Mouse (Mus musculus) brain, embryonic 14.5 days (tissue): ENCODE measurements around the gene Fabp1. TPM values are rescaled to one million over a fixed set of nuclear protein-coding genes. Genes with fewer than 3 reads are reported as not detected.

Experiments used
- DNase-seq: peaks from one replicate; pipeline ENCODE4 v3.0.0-alpha.2; 2011; ENCODE audit warnings: low read depth
- CTCF ChIP-seq: fragments of 200-500 bp; IDR thresholded peaks from 2 replicates; pipeline ENCODE4 v1.5.1; 2012; ENCODE audit warnings: inconsistent platforms, mild to moderate bottlenecking, moderate library complexity, borderline replicate concordance; ENCODE audit not compliant: insufficient read depth, insufficient read length; ENCODE audit errors: extremely low read depth
- POLR2A ChIP-seq: fragments of 200-500 bp; IDR thresholded peaks from 2 replicates; pipeline ENCODE4 v1.6.1; 2012; ENCODE audit warnings: mild to moderate bottlenecking, inconsistent platforms, borderline replicate concordance; ENCODE audit not compliant: poor library complexity, insufficient read depth, insufficient read length, severe bottlenecking; ENCODE audit errors: extremely low read depth
- polyA plus RNA-seq: library from polyadenylated mRNA; depleted of rRNA; stranded (reverse); fragments of >200 nt; gene quantifications from 2 replicates; pipeline ENCODE4 v1.2.3, GENCODE M21; 2012

Fabp1 gene
- polyA plus RNA-seq, 1 experiment = not detected

DNA sequence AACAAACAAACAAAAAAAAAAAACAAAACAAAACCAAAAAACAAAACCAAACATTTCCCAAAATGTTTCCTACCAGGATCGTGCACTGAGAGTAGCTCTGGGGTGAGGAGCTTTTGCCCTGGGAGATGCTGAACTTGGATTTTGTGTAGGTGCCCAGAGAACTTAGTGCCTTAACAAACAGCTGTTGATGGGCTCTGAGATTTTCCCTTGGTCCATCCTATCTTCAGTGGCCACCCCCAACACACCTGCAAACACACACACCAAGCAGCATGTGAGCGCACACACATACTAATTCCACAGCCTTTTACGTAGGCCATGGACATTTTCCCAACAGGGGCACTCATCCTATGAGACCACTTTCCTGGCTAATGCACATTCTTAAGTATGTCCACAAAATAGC lies 12.8 kb downstream of the Fabp1 start:
- TF ChIP-seq CTCF (no peak), POLR2A (no peak)
- DNase-seq = no peak

DNA sequence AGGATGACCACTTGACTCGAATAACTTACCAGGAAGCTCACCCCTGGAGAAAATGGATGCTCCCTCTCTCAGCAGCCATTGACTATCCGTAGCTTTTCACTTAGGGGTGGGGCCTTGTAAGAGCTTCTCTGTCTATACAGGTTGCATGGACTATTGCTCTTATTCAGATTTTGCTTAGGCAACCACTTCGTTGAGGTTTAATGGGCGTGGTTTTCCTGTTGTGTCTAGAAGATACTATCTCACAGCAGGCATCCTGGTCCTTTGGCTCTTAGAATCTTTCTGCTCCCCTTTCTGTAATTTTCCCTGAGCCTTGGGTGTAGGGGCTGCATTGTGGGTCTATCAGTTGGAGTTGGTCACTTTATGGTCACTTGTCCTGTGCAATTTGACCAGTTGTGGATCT lies 21.9 kb downstream of the Fabp1 start:
- TF ChIP-seq CTCF (no peak), POLR2A (no peak)

DNA sequence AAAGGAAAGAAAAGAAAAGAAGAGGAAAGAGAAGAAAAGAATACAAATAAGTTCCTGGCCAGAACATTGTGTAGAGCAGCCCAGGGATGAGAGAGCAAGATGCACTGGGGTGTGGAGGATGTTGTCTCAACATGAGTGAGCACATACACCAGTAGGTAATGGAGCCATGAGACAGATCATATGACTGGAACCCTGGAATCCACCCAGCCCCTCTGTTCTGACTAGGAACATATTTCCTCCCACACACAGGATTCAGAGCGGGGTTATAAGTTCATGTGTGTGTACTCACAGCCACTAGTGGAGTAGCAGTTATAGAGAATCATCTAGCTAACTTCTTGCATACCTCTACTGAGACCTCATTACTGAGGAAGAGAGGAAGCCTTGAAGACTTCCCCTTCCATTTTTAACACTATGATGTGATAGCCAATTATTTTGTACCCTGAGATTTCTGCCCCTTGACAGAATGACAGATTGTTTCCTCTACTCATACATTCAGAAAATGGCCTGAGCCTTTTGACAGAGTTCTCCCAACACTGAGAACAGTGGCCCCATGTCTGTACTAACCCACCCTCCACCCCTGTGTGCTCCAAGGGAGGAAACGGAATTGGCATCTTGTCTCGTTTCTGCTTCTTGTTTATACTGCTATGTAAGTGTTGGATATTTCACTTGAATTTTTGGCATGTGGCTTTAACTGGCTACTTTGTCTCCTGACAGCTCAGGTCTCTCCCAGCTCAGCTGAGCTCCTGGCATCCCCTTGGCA lies 24.7 kb downstream of the Fabp1 start:
- DNase-seq = no peak
- no peak for TF ChIP-seq POLR2A
- no peak for TF ChIP-seq CTCF

More for the DNA sequence above, 21.9 kb downstream of the Fabp1 start:
- DNase-seq = no peak

DNA sequence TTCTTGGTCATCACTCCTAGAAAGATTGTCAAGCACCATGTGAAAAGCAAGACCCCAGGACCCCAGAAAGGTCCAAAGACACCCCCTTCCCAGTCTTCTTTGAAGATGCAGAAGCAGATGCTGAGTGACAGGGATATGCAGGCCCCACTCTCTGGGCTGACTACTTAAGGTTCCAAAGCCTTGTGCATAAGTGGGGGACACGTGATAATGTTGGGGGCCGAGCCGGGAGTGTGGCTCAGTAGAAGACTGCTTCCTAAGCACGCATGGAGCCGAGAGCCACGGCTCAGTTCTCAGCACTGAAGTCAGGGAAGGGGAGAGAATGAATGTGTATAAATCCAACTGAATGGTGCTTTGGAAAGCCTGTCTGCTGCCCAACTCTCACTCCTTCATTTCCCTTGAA lies 26.9 kb downstream of the Fabp1 start:
- TF ChIP-seq CTCF = no peak
- no peak for TF ChIP-seq POLR2A
- peak; percentile 11 for DNase-seq

GRCm38 (mm10) chr6:71227157-71227770 lies 27.6 kb downstream of the Fabp1 start:
- TF ChIP-seq CTCF (no peak), POLR2A (no peak)
- DNase-seq = peak; percentile 9

- TF ChIP-seq POLR2A = no peak
- no peak for TF ChIP-seq CTCF
- DNase-seq = no peak
Observed at GRCm38 (mm10) chr6:71235121-71235520, 35.5 kb downstream of the Fabp1 start.

DNA sequence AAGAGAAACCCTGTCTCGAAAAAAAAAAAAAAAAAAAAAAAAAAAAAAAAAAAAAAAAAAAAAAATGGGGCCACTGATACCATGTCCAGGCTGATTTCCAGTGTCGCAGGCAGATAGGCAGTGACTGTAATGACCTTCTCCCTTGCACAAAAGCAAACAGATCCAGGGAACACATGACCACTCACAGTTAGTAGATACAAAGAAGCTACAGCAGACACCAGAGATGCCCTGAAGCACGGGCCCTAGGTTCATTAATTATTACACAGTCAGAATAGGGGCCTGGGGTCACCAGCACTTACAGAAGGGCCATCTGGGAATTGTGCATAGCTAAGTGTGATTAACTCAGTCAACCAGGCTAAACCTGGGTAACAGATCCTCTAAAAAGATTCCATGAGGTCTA lies 36.3 kb downstream of the Fabp1 start:
- TF ChIP-seq POLR2A = no peak
- no peak for TF ChIP-seq CTCF
- no peak for DNase-seq

DNA sequence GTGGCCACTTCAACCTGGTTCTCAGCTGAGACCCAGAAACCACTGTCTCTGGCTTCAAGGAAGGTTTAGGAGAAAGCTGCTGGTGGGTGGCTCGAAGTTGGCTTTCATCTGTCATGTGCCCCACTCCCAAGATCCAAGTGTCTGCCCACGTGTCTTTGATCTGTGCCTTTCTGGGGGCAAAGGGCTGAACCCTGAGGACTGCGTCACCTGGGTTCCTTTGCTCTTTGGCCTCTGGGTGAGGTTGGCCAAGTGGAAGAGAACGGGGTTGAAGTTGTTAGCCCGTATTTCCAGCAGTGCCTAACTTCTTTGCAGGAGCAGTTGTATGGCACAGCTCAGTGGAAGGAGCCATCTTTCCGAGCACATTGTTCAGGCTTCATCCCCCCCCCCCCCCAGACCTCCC lies 36.9 kb downstream of the Fabp1 start:
- DNase-seq = no peak

GRCm38 (mm10) chr6:71237031-71237431 lies 37.4 kb downstream of the Fabp1 start:
- DNase-seq = no peak
- no peak for TF ChIP-seq CTCF
- TF ChIP-seq POLR2A = no peak

More for the DNA sequence above, 36.9 kb downstream of the Fabp1 start:
- no peak for TF ChIP-seq POLR2A
- no peak for TF ChIP-seq CTCF

DNA sequence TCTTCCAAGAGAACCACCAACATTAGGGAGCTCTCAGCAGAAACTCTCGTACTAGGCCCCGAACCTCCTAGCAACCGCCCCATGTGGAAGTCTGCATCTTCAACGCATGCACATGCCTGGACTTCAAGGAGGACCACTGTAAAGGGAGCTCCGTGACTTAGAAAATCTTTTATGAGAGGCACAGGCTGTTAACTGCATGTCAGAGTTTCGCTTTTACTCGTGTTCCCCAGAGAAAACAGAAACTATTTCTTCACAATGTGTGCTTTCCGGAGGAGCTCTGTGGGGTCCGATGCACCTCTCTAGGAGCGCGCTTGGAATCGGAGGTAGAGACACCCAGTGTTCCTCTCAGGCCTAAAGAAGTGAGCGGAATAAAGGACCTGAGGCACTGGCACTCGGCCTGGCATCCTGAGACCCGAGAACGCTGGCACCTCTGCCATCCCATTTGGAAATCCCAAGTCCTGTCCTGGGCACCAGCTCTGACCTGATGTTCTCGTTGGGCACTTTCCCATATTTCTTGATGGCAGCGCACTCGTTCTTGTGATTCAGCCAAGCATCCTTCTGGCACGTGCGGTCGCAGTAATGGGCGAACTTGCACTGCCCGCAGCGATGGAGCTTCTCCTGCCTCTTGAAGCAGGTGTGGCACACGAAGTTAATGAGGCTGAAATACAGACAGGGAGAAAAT lies 39.6 kb downstream of the Fabp1 start:
- peak; percentile 13 for DNase-seq
- no peak for TF ChIP-seq POLR2A
- TF ChIP-seq CTCF = no peak

DNA sequence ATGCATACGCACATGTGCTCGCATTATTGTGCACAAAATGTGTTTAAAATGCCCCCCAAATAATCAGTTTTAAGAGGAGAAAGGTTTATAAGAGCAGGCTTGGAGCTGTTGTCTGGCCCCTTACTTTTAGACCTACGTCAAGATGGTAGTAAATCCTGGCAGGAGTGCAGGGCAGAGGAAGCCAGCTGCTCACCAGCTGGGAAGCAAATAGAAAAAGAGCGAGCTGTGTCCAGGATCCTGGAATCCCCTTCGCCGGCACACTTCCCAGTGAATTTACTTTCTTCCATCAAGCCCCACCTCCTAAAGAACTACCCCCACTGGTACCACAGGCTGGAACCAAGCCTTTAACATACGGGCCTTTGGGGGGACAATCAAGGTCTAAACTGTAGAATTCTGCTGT lies 41.2 kb downstream of the Fabp1 start:
- no peak for TF ChIP-seq CTCF
- no peak for TF ChIP-seq POLR2A
- DNase-seq = no peak

- TF ChIP-seq POLR2A (no peak), CTCF (no peak)
- DNase-seq = no peak
Observed at GRCm38 (mm10) chr6:71242811-71243210, 43.2 kb downstream of the Fabp1 start.

- TF ChIP-seq POLR2A (no peak), CTCF (no peak)
- DNase-seq = no peak
Observed at GRCm38 (mm10) chr6:71243258-71243657, 43.6 kb downstream of the Fabp1 start.
